Mouse (Mus musculus): ENCODE results near the gene Prkn. TPM values are rescaled to one million over a fixed set of nuclear protein-coding genes. Genes with fewer than 3 reads are reported as not detected.

The Prkn gene
- total RNA-seq, 2 experiments from 2014 or later: 15.1 to 16.9 TPM

- DNase-seq (ENCODE audit: extremely low spot score in 1 of 2, low spot score in 2 of 2): peak in 1 of 2 experiments; percentile 49
- intact Hi-C loops (cut with DNase I): no loop called here
Observed at GRCm38 (mm10) chr17:12045861-12046273, 1205.7 kb downstream of the Prkn start.

GRCm38 (mm10) chr17:12047032-12047431 lies 1206.8 kb downstream of the Prkn start:
- no peak for DNase-seq (ENCODE audit: extremely low spot score in 1 of 2, low spot score in 2 of 2)
- intact Hi-C loops (cut with DNase I): no loop called here

- intact Hi-C loops (cut with DNase I): no loop called here
- no peak for DNase-seq (ENCODE audit: extremely low spot score in 1 of 2, low spot score in 2 of 2)
Observed at GRCm38 (mm10) chr17:12047523-12047922, 1207.3 kb downstream of the Prkn start.

- no peak for DNase-seq (ENCODE audit: extremely low spot score in 1 of 2, low spot score in 2 of 2)
- intact Hi-C loops (cut with DNase I): no loop called here
Observed at GRCm38 (mm10) chr17:12048695-12049490, 1208.7 kb downstream of the Prkn start.

- DNase-seq (ENCODE audit: extremely low spot score in 1 of 2, low spot score in 2 of 2): no peak
- intact Hi-C loops (cut with DNase I): no loop called here
Observed at GRCm38 (mm10) chr17:12050261-12050660, 1210.1 kb downstream of the Prkn start.

- no peak for DNase-seq (ENCODE audit: extremely low spot score in 1 of 2, low spot score in 2 of 2)
- intact Hi-C loops (cut with DNase I): no loop called here
Observed at GRCm38 (mm10) chr17:12051031-12051430, 1210.8 kb downstream of the Prkn start.

- intact Hi-C loops (cut with DNase I): no loop called here
Observed at GRCm38 (mm10) chr17:12052651-12053050, 1212.5 kb downstream of the Prkn start.

GRCm38 (mm10) chr17:12059041-12059440 lies 1218.9 kb downstream of the Prkn start:
- no peak for DNase-seq (ENCODE audit: extremely low spot score in 1 of 2, low spot score in 2 of 2)
- intact Hi-C loops (cut with DNase I): no loop called here

More at GRCm38 (mm10) chr17:12052651-12053050, 1212.5 kb downstream of the Prkn start:
- DNase-seq (ENCODE audit: extremely low spot score in 1 of 2, low spot score in 2 of 2): no peak

- no peak for DNase-seq (ENCODE audit: extremely low spot score in 1 of 2, low spot score in 2 of 2)
- intact Hi-C loops (cut with DNase I): no loop called here
Observed at GRCm38 (mm10) chr17:12061381-12061780, 1221.2 kb downstream of the Prkn start.

GRCm38 (mm10) chr17:12062861-12063260 lies 1222.7 kb downstream of the Prkn start:
- intact Hi-C loops (cut with DNase I): no loop called here
- no peak for DNase-seq (ENCODE audit: extremely low spot score in 1 of 2, low spot score in 2 of 2)

- intact Hi-C loops (cut with DNase I): no loop called here
- DNase-seq (ENCODE audit: extremely low spot score in 1 of 2, low spot score in 2 of 2): no peak
Observed at GRCm38 (mm10) chr17:12063533-12063932, 1223.3 kb downstream of the Prkn start.

GRCm38 (mm10) chr17:12066054-12066453 lies 1225.9 kb downstream of the Prkn start:
- no peak for DNase-seq (ENCODE audit: extremely low spot score in 1 of 2, low spot score in 2 of 2)
- intact Hi-C loops (cut with DNase I): no loop called here

GRCm38 (mm10) chr17:12076816-12077215 lies 1236.6 kb downstream of the Prkn start:
- intact Hi-C loops (cut with DNase I): no loop called here
- no peak for DNase-seq (ENCODE audit: extremely low spot score in 1 of 2, low spot score in 2 of 2)

- no peak for DNase-seq (ENCODE audit: extremely low spot score in 1 of 2, low spot score in 2 of 2)
- intact Hi-C loops (cut with DNase I): no loop called here
Observed at GRCm38 (mm10) chr17:12080656-12081495, 1240.7 kb downstream of the Prkn start.

GRCm38 (mm10) chr17:12082201-12082600 lies 1242.0 kb downstream of the Prkn start:
- DNase-seq (ENCODE audit: extremely low spot score in 1 of 2, low spot score in 2 of 2): no peak
- intact Hi-C loops (cut with DNase I): no loop called here

GRCm38 (mm10) chr17:12090261-12090927 lies 1250.2 kb downstream of the Prkn start:
- intact Hi-C loops (cut with DNase I): no loop called here
- DNase-seq (ENCODE audit: extremely low spot score in 1 of 2, low spot score in 2 of 2): no peak

GRCm38 (mm10) chr17:12092901-12093564 lies 1252.8 kb downstream of the Prkn start:
- intact Hi-C loops (cut with DNase I): no loop called here
- no peak for DNase-seq (ENCODE audit: extremely low spot score in 1 of 2, low spot score in 2 of 2)

- no peak for DNase-seq (ENCODE audit: extremely low spot score in 1 of 2, low spot score in 2 of 2)
- intact Hi-C loops (cut with DNase I): no loop called here
Observed at GRCm38 (mm10) chr17:12094016-12094415, 1253.8 kb downstream of the Prkn start.
